Mouse (Mus musculus) spleen, postnatal 36 days (tissue): ENCODE data around the gene Gm49388.

Source experiments
- DNase-seq, 2 experiments: peaks; one replicate each; pipeline ENCODE4 v3.0.0; 2022; ENCODE audit warnings: low spot score in 2 of 2, mixed read lengths in 1 of 2

The Gm49388 gene

DNA sequence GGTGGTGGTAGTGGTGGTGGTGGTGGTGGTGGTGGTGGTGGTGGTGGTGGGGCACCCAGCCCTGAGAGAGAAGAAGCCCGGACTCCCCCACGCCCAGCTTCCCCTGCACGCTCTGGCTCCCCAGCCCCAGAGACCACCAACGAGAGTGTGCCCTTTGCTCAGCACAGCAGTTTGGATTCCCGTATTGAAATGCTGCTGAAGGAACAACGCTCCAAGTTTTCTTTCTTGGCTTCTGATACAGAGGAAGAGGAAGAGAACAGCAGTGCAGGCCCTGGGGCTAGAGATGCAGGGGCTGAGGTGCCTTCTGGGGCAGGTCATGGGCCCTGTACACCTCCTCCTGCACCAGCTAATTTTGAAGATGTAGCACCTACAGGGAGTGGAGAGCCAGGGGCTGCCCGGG is at the start of gene Gm49388:
TSS of gene Gm49388 (plus strand) at position 301 of the 400 bp plus-strand sequence.
- DNase-seq: no peak

- DNase-seq: peak; percentile 58 to 73
Observed at GRCm38 (mm10) chr7:127744366-127745045, 40.9 kb upstream of the Gm49388 start, which contains the start of gene Fbxl19. TSS of gene Fbxl19 (plus strand) at chr7:127744543.

DNA sequence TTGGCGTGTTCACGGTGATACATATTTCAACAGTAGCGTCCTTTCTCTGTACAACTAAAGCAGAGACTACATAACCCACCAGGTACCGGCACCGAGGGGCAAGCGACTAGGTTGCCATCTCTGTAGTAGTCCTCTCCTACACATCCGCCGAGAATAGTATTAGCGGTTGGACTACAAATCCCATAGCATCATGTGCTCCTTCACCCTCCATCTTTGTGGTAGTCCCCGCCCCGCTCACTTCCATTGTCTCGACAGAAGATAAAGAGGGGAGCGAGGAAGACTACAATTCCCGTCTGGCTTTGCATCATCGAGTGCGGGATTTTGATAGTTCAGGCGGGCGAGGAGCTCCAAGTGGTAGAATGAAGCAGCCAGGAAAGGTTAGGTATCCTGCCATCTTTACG is 40.2 kb upstream of the Gm49388 start:
- DNase-seq: peak; percentile 91 to 94

DNA sequence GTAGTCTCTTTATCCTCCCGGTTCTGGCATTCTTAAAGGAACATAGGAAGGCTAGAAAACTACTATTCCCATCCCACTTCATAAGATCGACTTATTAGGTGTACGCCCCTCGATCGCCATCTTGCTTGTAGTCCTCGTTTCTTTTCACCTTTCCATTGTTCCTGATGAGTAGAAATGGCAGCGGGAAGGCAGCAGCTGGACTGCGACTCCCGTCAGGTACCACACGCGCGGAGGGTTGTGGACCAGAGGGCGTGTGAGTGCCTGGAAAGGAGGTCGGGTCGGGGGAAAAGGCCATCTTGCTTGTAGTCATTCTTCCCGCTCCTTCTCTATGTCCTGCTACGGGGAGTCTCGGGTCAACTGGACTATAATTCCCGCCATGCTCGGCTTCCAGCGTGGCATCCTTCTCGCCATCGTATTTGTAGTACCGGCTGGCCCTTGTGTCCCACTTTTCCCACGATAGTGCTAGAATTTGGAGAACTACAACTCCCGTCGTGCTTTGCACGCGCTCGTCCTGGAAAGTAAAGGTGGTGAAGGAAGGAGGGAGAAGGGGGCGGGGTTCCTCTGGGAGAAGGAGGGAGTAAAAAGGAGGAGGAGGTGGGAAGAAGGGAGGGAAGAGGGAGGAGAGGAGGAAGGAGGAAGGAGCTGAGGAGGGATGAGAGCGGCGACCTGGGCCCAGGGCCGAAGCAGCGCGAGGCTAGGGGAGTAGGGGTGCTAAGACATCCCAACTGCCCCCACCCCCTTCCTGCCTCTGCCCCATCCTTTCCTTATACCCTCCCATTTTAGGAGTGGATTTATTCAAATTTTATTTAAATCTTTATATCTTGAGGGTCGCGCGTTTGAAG is 39.5 kb upstream of the Gm49388 start:
- DNase-seq: peak; percentile 75 to 83

- peak in 1 of 2 experiments; percentile 20 for DNase-seq
Observed at GRCm38 (mm10) chr7:127746494-127747491, 38.6 kb upstream of the Gm49388 start.

- DNase-seq: no peak
Observed at GRCm38 (mm10) chr7:127747559-127748234, 37.7 kb upstream of the Gm49388 start.

DNA sequence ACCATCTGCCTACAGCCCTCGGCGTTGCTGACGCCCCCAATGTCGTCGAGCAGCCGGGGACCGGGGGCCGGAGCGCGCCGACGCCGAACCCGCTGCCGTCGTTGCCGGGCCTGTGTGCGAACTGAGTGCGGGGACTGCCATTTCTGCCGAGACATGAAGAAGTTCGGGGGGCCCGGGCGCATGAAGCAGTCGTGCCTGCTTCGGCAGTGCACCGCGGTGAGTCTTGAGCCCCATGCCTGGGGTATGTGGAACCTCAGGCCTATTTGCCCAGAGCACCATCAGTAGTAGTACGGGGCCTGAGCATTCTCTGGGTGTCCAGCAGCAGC is 37.2 kb upstream of the Gm49388 start:
- DNase-seq: no peak

GRCm38 (mm10) chr7:127750131-127751127 is 35.0 kb upstream of the Gm49388 start:
- no peak for DNase-seq

GRCm38 (mm10) chr7:127751619-127752018 is 33.8 kb upstream of the Gm49388 start:
- DNase-seq: no peak

GRCm38 (mm10) chr7:127752069-127752468 is 33.3 kb upstream of the Gm49388 start:
- DNase-seq: no peak

- no peak for DNase-seq
Observed at GRCm38 (mm10) chr7:127753158-127753557, 32.2 kb upstream of the Gm49388 start.

DNA sequence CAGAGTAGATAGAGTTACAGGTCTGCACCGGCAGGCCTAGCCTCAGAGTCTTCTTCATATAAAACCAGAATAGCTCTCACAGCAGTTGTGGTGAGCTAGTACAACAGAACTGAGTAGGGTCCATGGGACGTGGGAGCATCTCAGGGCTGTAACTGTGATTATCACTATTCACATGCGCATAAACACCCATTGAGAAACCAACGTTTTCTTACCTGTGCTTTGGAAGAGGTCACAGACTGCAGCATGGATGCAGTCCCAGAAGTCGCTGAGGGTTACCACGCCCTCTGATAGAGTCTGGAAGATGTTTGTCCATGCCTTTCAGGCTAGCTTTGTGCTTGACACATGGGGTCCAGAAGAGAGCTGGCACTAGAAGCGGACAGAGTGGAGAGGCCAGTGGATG is 31.7 kb upstream of the Gm49388 start:
- DNase-seq: no peak

DNA sequence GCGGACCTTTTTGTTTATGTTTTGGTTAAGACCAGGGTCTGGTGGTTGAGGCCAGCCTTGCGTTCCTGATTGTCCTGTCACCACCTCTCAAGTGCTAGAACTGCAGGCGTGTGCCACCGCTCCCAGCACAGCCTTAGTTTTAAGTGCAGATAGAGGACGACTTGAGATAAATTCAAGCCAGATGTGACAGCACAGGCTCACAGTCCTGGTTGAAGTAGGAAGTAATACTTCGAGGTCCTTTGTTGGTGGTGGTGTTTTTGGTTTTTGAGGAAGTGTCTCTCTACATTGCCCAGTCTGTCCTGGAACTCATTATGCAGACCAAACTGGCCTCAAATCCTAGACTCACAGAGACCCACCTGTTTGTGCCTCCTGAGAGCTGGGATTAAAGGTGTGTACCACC is 25.7 kb upstream of the Gm49388 start:
- peak in 1 of 2 experiments; percentile 26 for DNase-seq

DNA sequence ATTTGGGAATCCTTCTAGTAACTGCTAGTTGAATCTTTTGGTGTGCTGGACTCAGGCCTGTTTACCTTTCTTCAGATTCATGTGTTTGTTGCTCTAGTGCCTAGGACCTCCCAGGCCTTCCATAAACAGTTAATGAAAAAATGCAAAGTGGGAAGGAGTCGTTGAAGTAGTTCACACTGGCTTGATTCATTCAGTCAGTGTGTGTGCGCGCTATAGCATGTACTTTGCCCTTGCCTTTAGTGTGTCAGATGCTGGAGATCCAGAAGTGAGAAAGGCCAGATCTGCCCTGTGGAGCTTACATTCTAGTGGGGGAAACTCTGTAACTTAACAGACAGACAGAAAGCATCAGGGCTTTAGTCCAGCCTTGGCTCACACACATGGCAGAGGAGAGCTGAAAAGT is 24.9 kb upstream of the Gm49388 start:
- no peak for DNase-seq

DNA sequence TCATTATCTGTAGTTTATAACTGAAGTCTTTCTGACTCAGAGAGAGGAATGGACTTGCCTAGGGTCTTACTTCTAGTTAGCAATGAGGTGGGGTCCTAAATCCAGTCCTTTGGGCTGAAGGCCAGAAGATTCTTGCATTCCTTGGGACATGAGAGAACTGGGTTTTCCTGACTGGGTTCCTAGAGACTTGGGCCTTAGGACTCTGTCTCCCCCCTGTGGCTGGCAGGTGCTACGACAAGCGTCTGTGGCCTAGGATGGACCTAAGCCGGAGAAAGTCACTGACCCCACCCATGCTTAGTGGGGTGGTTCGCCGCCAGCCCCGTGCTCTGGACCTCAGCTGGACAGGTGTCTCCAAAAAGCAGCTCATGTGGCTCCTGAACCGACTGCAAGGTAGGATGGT is 24.4 kb upstream of the Gm49388 start:
- peak; percentile 53 to 61 for DNase-seq

GRCm38 (mm10) chr7:127763642-127764041 is 21.8 kb upstream of the Gm49388 start:
- no peak for DNase-seq

DNA sequence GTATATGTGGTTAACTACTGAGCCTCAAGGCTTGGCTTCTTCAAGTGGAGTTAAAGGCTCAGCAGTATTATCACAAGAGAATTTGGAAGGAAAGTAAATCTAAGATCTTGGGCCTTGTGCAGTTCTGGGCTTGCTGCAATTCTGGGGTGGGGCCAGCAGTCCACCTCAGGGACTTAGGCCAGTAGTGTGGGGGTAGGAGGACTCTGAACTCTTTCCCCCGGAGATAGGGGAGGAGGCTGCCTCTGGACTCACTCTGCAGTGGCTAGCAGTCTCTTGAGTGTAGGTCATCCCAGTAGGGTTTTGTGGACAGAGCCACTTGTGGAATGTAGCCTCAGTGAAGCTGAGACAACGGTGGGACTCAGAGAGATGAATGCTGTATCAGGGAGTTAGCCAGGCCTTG is 19.7 kb upstream of the Gm49388 start:
- DNase-seq: no peak

GRCm38 (mm10) chr7:127766851-127767609 is 18.4 kb upstream of the Gm49388 start:
- DNase-seq: peak; percentile 60 to 72

- peak in 1 of 2 experiments; percentile 15 for DNase-seq
Observed at GRCm38 (mm10) chr7:127767671-127768345, 17.6 kb upstream of the Gm49388 start.
